Mouse (Mus musculus): ENCODE results near the gene Carmil2.

Carmil2 gene

DNA sequence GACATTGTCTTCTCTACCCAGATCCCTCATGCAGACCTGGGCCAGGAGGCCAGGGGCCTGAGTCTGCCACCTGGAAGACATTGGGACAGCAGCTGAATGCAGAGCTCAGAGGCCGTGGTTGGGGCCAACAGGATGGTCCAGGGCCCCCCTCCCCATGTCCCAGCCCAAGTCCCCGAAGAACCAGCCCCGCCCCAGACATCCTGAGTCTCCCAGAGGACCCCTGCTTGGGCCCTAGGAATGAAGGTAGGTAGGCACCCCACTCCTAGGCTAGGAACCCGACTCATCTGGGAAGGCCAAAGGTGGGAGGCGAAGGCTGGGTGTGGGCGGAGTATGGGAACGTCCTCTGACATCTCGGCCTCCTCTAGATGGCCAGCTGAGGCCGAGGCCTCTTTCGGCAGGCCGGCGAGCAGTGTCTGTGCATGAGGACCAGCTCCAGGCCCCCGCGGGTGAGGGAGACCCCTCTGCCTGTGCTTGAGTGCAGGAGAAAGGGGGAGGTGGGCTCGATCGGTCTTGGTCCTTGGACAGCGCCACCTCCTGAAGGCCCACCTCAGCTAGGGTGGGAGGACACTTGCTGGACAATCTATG is 11.2 kb downstream of the Carmil2 start:
- no peak for DNase-seq (ENCODE audit: low spot score)

DNA sequence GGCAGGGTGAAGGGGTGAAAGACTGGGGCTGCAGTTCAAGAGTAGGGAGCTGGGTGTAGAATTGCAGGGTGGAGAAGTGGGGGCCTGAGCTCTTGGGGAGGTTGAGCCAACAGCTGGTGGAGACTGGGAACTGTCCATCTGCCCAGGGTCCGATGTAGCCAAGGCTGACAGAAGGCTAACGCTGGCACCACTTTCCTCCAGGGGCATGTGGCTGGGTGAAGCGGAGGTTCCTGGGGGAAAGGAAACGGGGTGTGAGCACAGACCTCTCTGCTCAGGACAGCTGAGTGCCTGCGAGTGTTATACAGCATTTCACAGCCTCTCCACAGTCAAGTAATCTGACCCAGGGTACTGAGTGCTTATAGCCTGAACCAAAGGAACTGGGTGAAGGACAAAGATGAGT is 12.7 kb downstream of the Carmil2 start:
- DNase-seq (ENCODE audit: low spot score): no peak

DNA sequence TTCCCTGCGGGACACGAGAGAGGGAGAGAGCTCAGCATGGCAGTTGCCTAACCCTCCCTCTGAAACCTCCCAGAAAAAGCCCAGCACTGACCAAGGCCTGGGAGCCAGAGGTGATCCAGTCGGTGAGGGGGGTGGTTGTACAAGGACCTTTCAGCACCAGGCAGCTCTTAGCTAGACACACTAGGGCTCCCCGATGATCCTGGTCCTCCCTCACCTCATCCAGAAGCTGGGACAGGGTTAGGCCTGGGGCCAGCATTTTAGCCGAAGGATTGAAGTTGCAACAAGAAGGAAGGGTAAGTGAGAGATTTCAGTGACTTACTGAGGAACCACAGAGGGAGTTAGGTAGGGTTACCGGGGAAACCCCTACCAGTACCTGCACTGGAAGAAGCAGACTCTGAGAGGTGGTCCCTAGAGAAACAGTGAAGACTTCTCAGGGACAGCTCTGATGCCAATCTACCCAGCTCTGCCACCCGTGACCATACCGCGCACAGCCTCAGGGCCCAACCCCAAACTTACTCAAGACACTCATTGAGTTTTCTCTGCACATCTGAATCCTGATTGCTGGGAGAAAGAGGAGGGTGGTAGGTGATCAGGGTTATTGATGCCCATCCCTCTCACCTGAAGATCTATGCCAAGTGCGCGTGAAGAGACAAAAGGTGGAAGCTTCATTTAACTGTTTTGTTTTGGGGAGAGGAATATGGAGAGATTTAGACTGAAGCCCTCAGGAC is 13.6 kb downstream of the Carmil2 start:
- DNase-seq (ENCODE audit: low spot score): no peak

DNA sequence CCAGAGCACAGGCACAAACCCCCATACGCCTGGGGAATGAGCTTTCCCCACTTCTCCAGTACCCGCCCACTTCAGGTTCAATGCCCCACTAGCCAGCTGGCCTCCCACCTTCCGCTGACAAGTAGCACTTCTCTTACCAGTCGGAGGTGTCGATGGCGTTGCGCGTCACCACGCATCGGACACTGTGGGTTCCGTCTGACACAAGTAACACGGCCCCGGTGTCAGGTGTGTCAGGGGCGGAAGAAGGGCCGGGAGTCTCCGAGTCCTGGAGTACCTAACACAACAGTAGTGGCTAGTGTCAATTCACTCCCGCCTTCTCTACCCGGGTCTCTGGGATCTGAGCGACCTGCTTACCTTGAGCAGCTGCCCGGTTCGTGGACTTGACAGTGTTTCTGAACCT is 14.5 kb downstream of the Carmil2 start:
- no peak for DNase-seq (ENCODE audit: low spot score)

- DNase-seq (ENCODE audit: low spot score): peak; percentile 96
Measured at GRCm38 (mm10) chr8:105700966-105701824, 15.1 kb downstream of the Carmil2 start, which contains the start of the genes Acd and Pard6a. TSS of gene Acd (minus strand) at chr8:105701102. TSS of gene Pard6a (plus strand) at chr8:105701148.

- no peak for DNase-seq (ENCODE audit: low spot score)
Measured at GRCm38 (mm10) chr8:105702001-105702401, 15.9 kb downstream of the Carmil2 start.

GRCm38 (mm10) chr8:105702731-105703415 is 16.8 kb downstream of the Carmil2 start:
- DNase-seq (ENCODE audit: low spot score): no peak

DNA sequence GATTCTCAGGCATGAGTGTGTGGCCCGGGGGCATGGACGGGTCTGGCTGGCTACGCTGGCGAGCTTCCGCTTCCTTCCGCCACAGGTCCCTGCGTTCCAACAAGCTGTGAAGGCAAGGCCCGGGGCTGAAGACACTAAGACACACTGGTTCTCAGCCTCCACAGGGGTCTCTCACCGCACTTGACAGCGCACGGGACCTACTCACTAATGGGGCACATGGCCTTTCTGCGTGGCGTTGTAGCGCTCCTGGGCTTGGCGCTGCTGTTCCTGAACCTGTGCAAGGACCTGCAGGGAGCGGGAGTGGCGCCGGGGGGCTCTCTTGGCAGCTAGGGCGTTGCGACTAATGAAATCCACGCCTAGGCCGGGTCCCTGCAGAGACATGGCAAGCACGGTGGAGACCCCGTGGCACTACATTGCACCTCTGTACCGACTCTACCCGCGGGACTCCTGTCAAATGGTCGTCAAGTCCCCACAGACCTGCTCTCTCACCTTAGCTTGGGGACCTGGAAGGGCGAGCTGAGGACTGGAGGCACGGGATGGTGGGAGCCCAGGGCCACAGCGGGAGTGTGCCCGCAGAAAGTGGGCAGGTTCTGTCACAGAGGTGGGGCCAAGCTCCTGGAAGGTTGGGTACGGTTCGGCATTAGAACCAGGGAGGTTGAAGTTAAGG is 18.2 kb downstream of the Carmil2 start:
- DNase-seq (ENCODE audit: low spot score): no peak

- DNase-seq (ENCODE audit: low spot score): no peak
Measured at GRCm38 (mm10) chr8:105704955-105705354, 18.9 kb downstream of the Carmil2 start.

DNA sequence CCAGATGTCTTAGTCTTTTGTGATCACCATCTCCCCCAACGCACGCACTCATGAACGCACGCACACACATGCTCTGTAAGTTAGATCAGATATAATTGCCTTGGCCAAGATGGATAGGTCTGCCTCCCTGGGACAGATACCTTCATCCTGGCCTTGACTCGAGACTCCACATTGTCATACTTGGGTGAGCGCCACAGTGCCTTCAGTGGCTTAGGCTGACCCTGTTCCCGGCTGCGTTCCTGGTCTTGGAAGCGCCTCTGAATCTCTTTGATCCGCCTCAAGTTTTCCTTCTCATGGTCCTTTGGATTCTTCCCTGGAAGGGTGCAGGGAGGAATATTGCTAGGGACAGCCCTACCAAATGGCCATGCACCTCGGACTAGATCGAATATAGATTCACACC is 20.4 kb downstream of the Carmil2 start:
- no peak for DNase-seq (ENCODE audit: low spot score)

GRCm38 (mm10) chr8:105707498-105708403 is 21.7 kb downstream of the Carmil2 start, which contains the start of the genes 4933405L10Rik and Enkd1:
TSS of gene 4933405L10Rik (plus strand) at chr8:105707655.
TSS of gene Enkd1 (minus strand) at chr8:105708210.
- DNase-seq (ENCODE audit: low spot score): peak; percentile 73

GRCm38 (mm10) chr8:105708675-105709074 is 22.6 kb downstream of the Carmil2 start:
- DNase-seq (ENCODE audit: low spot score): no peak

DNA sequence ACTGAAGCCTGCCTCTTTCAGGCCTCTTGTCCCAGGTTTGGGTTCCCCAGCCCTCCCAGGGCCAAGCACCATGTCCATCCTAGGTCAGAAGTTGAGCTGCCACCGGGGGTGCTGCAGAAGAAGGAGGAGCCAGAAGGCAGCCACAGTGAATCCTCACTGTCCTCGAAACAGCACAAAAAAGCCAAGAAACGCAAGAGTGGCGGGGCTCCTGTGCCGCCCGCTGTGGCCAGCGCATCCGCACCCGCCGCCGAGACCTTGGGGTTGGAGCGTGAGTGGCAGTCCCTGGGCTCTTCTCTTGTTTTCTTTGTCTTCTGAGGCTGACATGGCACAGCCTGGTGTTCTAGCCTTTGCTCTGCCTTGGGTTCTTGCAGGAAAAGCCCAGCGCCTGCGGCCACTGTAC is 23.2 kb downstream of the Carmil2 start:
- DNase-seq (ENCODE audit: low spot score): no peak

DNA sequence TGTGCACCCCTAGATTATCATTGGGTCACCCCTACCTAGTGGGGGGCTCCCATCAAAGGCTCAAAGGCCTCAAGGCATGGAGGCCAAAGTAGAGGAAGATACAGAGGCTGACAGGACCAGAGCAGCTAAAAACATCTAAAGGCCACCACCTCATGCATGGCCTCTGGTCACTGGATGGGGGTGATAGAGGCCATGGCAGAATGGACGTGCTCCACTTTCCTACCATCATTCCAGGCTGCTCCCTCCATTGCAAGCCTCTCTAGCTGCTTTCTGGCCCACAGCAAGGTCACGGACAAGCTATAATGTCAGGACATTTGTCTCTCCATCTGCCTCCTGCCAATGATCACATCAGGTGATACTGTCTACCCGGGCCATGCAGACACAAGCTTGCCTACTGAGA is 26.2 kb downstream of the Carmil2 start:
- no peak for DNase-seq (ENCODE audit: low spot score)

GRCm38 (mm10) chr8:105714139-105714538 is 28.1 kb downstream of the Carmil2 start:
- DNase-seq (ENCODE audit: low spot score): peak; percentile 79

DNA sequence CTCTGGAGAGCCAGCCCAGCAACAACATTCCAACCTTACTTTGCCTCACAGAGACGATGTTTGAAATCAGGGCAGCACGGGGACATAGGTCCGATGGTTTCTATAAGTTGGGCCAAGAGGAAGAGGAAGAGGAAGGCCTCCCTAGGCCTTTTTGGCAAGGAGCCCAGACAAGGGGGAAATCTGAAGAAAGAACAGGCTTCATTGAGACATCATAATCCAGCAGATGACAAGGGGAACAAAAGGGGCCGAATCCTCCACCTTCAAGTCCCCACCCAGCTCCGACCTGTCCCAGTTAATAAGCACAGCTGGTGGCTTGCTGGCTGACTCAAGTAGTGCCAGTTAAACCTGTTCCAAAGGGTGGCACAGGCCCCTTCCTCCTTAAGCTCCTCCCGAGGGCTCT is 29.0 kb downstream of the Carmil2 start:
- DNase-seq (ENCODE audit: low spot score): no peak

GRCm38 (mm10) chr8:105716302-105716945 is 30.4 kb downstream of the Carmil2 start:
- no peak for DNase-seq (ENCODE audit: low spot score)

DNA sequence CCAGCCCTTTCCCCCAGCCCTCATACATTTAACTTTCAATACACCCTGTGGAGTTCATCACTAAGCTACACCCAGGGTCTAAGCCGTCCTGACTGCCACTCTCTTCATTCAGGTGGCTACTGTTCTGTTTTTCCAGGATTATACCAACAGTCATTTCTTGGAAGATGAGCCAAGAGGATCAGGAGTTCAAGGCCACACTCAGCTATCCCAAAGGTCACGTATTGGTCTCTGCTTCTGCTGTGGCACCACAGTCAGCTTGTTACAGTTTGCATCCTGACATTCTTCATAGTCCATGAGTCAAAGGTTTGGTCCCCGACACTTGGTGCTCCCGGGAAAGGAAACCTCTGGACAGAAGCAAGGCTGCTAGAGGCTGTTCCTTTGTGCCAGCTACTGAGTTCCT is 33.6 kb downstream of the Carmil2 start:
- DNase-seq (ENCODE audit: low spot score): no peak

GRCm38 (mm10) chr8:105722861-105723260 is 36.8 kb downstream of the Carmil2 start:
- DNase-seq (ENCODE audit: low spot score): no peak

DNA sequence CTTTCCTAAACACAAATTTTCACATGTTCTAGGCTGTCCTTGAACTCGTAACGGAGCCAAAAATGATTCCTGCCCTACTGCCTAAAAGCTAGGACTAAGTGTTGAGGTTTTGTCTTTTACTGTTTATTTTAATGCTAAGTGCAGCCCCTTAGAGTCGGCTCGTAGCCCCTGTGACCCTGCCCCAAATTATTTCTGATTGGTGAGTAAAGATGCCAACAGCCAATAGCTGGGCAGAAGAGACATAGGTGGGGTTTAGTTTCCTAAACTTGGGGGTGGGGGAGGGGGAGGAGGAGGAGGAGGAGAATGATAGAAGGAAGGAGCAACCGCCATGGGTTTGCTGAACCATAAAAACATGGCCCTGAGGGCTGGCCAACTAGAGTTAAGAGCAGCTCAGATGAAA is 39.7 kb downstream of the Carmil2 start:
- DNase-seq (ENCODE audit: low spot score): no peak
